Mouse (Mus musculus) forebrain, embryonic 13.5 days (tissue): ENCODE results near the gene Clptm1. TPM values are rescaled to one million over a fixed set of nuclear protein-coding genes. Genes with fewer than 3 reads are reported as not detected.

Source experiments
- ATAC-seq: fragments of 200-750 bp; cut with Nextera tagmentation; 2 replicates; pipeline ENCODE4 v1.8.0; 2017
- H3K27ac ChIP-seq: fragments of 300-500 bp; sonication (generic); 2 replicates; pipeline ENCODE4 v1.5.1; 2015; ENCODE audit warnings: inconsistent platforms, mild to moderate bottlenecking, moderate library complexity
- H3K27me3 ChIP-seq: fragments of 300-500 bp; sonication (generic); 2 replicates; pipeline ENCODE4 v1.6.1; 2015; ENCODE audit warnings: mild to moderate bottlenecking, inconsistent platforms
- H3K36me3 ChIP-seq: fragments of 300-500 bp; sonication (generic); 2 replicates; pipeline ENCODE4 v1.6.1; 2015; ENCODE audit warnings: mild to moderate bottlenecking, inconsistent platforms; ENCODE audit not compliant: poor library complexity, severe bottlenecking
- H3K4me1 ChIP-seq: fragments of 300-500 bp; sonication (generic); 2 replicates; pipeline ENCODE4 v1.6.1; 2015; ENCODE audit warnings: inconsistent platforms
- H3K4me2 ChIP-seq: fragments of 300-500 bp; sonication (generic); 2 replicates; pipeline ENCODE4 v1.6.1; 2015; ENCODE audit warnings: inconsistent platforms, mild to moderate bottlenecking, moderate library complexity
- H3K4me3 ChIP-seq: fragments of 300-500 bp; sonication (generic); 2 replicates; pipeline ENCODE4 v1.5.1; 2015; ENCODE audit warnings: mild to moderate bottlenecking, inconsistent platforms
- H3K9ac ChIP-seq: fragments of 300-500 bp; sonication (generic); 2 replicates; pipeline ENCODE4 v1.6.1; 2015; ENCODE audit warnings: mild to moderate bottlenecking, inconsistent platforms
- H3K9me3 ChIP-seq: fragments of 300-500 bp; sonication (generic); replicated peaks from 2 replicates; pipeline ENCODE4 v1.6.1; 2016; ENCODE audit warnings: inconsistent platforms
- WGBS: fragments of 180-500 bp; shearing (Covaris S2); methylation state at CpG from one replicate; pipeline ENCODE4 v1.1.7; 2015; 5-methylcytosine and 5-hydroxymethylcytosine counted together
- polyA plus RNA-seq: library from polyadenylated mRNA; unstranded; fragments of >200 nt; fragmentation: Nextera tagmentation; extraction: Ambion mirVana; gene quantifications from 2 replicates; pipeline ENCODE4 v1.2.1, GENCODE M21; 2015

The Clptm1 gene
- polyA plus RNA-seq, 1 experiment from 2014 or later, result 64.2 TPM

GRCm38 (mm10) chr7:19675824-19676223, 11.0 kb upstream of the Clptm1 start:
- Histone ChIP-seq H3K9me3 (no peaks in the 10 kb centered on the region), H3K27me3 (no peaks in the 10 kb centered on the region), H3K9ac (no peak overlapping the region), H3K4me3 (no peak overlapping the region), H3K4me1 (no peaks in the 10 kb centered on the region), H3K4me2 (no peak overlapping the region), H3K36me3 (no peaks in the 10 kb centered on the region), H3K27ac (no peak overlapping the region)
- whole genome bisulfite sequencing, result 81% methylated on average over 10 of the region's 10 CpGs
- no peak for ATAC-seq

- no peak overlapping the region for H3K9ac ChIP-seq
- 69% methylated on average over 14 of the region's 14 CpGs for WGBS
- ATAC-seq, result no peak
These were observed 8.4 kb upstream of the Clptm1 start for GRCm38 (mm10) chr7:19673083-19673699.

DNA sequence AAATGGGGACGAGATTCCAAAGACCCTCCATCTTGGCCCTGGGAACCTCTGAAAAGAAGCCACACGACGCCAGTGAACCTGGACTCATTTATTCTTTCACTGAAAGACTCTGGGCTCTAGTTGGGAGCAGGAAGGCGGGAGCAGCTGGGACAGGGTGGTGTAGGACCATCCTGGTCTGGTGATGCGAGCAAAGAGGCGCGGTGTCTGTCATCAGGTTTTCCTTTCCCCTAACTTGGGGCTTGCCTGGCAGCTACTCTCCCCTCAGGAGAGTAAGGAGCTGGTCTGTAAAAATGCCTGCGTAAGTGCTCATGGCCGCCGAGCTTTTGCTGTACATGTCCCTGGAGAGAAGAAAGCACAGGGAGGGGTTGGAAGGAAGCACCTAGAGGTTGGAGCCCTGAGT, 6.7 kb upstream of the Clptm1 start:
- H3K4me3 ChIP-seq, result no peak overlapping the region
- H3K27ac ChIP-seq, result no peak overlapping the region
- WGBS, result 70% methylated on average over 10 of the region's 10 CpGs
- ATAC-seq, result no peak
- H3K36me3 ChIP-seq, result no peaks in the 10 kb centered on the region
- H3K4me1 ChIP-seq, result 0 out of 2 replicates have a peak, but pooled peaks cover 4% of the 10 kb centered on the region
- H3K4me2 ChIP-seq, result no peak overlapping the region
- 0 out of 2 replicates have a peak, but pooled peaks cover 2% of the 10 kb centered on the region for H3K27me3 ChIP-seq
- H3K9ac ChIP-seq, result no peak overlapping the region
- H3K9me3 ChIP-seq, result no peaks in the 10 kb centered on the region

More at GRCm38 (mm10) chr7:19673083-19673699, 8.4 kb upstream of the Clptm1 start:
- Histone ChIP-seq H3K36me3 (no peaks in the 10 kb centered on the region), H3K27ac (no peak overlapping the region), H3K27me3 (0 out of 2 replicates have a peak, but pooled peaks cover 2% of the 10 kb centered on the region), H3K4me2 (no peak overlapping the region), H3K4me1 (0 out of 2 replicates have a peak, but pooled peaks cover 4% of the 10 kb centered on the region), H3K9me3 (no peaks in the 10 kb centered on the region), H3K4me3 (no peak overlapping the region)

- ATAC-seq, result peak; percentile 75
- Histone ChIP-seq H3K4me2 (peak overlapping the region; percentile 24), H3K9me3 (no peaks in the 10 kb centered on the region), H3K36me3 (no peaks in the 10 kb centered on the region), H3K27me3 (0 out of 2 replicates have a peak, but pooled peaks cover 2% of the 10 kb centered on the region), H3K27ac (0 out of 2 replicates have a peak overlapping the region, but pooled peaks have one; percentile 2), H3K4me3 (no peak overlapping the region), H3K4me1 (peaks cover 13% of the 10 kb centered on the region), H3K9ac (0 out of 2 replicates have a peak overlapping the region, but pooled peaks have one; percentile 3)
- 7% methylated on average over 10 of the region's 10 CpGs for WGBS
These were observed 4.3 kb upstream of the Clptm1 start for GRCm38 (mm10) chr7:19668947-19669721.

GRCm38 (mm10) chr7:19667434-19667833, 2.6 kb upstream of the Clptm1 start:
- no peak for ATAC-seq
- Histone ChIP-seq H3K27me3 (0 out of 2 replicates have a peak, but pooled peaks cover 2% of the 10 kb centered on the region), H3K4me3 (no peak overlapping the region), H3K9me3 (no peaks in the 10 kb centered on the region), H3K27ac (no peak overlapping the region), H3K36me3 (no peaks in the 10 kb centered on the region), H3K4me1 (peaks cover 22% of the 10 kb centered on the region), H3K4me2 (no peak overlapping the region), H3K9ac (no peak overlapping the region)
- WGBS, result 60% methylated on average over 2 of the region's 2 CpGs

GRCm38 (mm10) chr7:19666750-19667149, 1.9 kb upstream of the Clptm1 start:
- no peaks in the 10 kb centered on the region for H3K9me3 ChIP-seq
- H3K4me3 ChIP-seq, result no peak overlapping the region
- WGBS, result 65% methylated on average over 3 of the region's 3 CpGs
- no peak for ATAC-seq
- no peak overlapping the region for H3K27ac ChIP-seq
- no peak overlapping the region for H3K4me2 ChIP-seq
- peaks cover 5% of the 10 kb centered on the region for H3K36me3 ChIP-seq
- H3K4me1 ChIP-seq, result peaks cover 22% of the 10 kb centered on the region
- H3K27me3 ChIP-seq, result 0 out of 2 replicates have a peak, but pooled peaks cover 2% of the 10 kb centered on the region
- H3K9ac ChIP-seq, result no peak overlapping the region

GRCm38 (mm10) chr7:19664455-19664954, 328 bp downstream of the Clptm1 start:
- peak; percentile 54; the same call in 1 of the 2 replicates for ATAC-seq
- Histone ChIP-seq H3K9me3 (no peaks in the 10 kb centered on the region), H3K9ac (peak overlapping the region; percentile 98), H3K4me3 (peak overlapping the region; percentile 99), H3K4me1 (peaks cover 22% of the 10 kb centered on the region), H3K27me3 (0 out of 2 replicates have a peak, but pooled peaks cover 2% of the 10 kb centered on the region), H3K27ac (peak overlapping the region; percentile 63), H3K4me2 (peak overlapping the region; percentile 93), H3K36me3 (peaks cover 23% of the 10 kb centered on the region)
- WGBS, result under 1% methylated on average over 35 of the region's 37 CpGs

DNA sequence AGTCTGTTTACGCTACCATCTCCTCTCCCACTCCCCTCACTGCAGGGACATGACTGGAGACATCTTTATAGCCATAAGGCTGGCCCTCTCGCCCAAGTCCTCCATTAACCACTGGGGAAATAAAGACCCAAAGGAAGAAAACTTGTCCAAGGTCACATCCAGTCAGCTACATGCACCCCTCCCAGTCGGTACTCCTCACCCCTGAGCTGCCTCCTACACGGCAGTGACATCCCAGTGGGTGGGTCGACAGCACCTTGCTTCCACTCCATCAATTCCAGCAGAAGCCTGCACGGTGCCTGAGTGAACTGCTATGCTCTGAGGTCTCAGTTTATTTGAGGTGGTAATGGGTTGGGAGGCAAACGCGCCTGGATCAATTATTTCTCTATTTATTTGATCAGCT, 893 bp downstream of the Clptm1 start:
- Histone ChIP-seq H3K4me3 (peak overlapping the region; percentile 99), H3K27ac (no peak overlapping the region), H3K27me3 (0 out of 2 replicates have a peak, but pooled peaks cover 2% of the 10 kb centered on the region), H3K4me1 (peaks cover 17% of the 10 kb centered on the region), H3K4me2 (peak overlapping the region; percentile 93), H3K9ac (peak overlapping the region; percentile 98), H3K9me3 (no peaks in the 10 kb centered on the region), H3K36me3 (peaks cover 27% of the 10 kb centered on the region)
- WGBS, result 20% methylated on average over 8 of the region's 8 CpGs
- ATAC-seq, result no peak

- H3K36me3 ChIP-seq, result peaks cover 78% of the 10 kb centered on the region
- H3K4me2 ChIP-seq, result no peak overlapping the region
- no peak overlapping the region for H3K27ac ChIP-seq
- H3K9ac ChIP-seq, result no peak overlapping the region
- no peaks in the 10 kb centered on the region for H3K4me1 ChIP-seq
- 96% methylated on average over 2 of the region's 2 CpGs for WGBS
- H3K27me3 ChIP-seq, result no peaks in the 10 kb centered on the region
- H3K4me3 ChIP-seq, result no peak overlapping the region
- no peak for ATAC-seq
- no peaks in the 10 kb centered on the region for H3K9me3 ChIP-seq
These were observed 12.2 kb downstream of the Clptm1 start for GRCm38 (mm10) chr7:19652614-19653013.

GRCm38 (mm10) chr7:19651063-19651786, 13.6 kb downstream of the Clptm1 start:
- ATAC-seq, result no peak
- Histone ChIP-seq H3K4me1 (no peaks in the 10 kb centered on the region), H3K9me3 (no peaks in the 10 kb centered on the region), H3K27ac (no peak overlapping the region), H3K9ac (no peak overlapping the region), H3K4me2 (no peak overlapping the region), H3K36me3 (peaks cover 88% of the 10 kb centered on the region), H3K27me3 (no peaks in the 10 kb centered on the region), H3K4me3 (no peak overlapping the region)
- WGBS, result 94% methylated on average over 6 of the region's 6 CpGs

- WGBS, result 96% methylated on average over 4 of the region's 4 CpGs
- Histone ChIP-seq H3K4me3 (no peak overlapping the region), H3K27ac (no peak overlapping the region), H3K4me1 (no peaks in the 10 kb centered on the region), H3K9me3 (no peaks in the 10 kb centered on the region), H3K27me3 (no peaks in the 10 kb centered on the region), H3K4me2 (no peak overlapping the region), H3K36me3 (peaks cover 100% of the 10 kb centered on the region), H3K9ac (no peak overlapping the region)
- ATAC-seq, result no peak
These were observed 23.6 kb downstream of the Clptm1 start for GRCm38 (mm10) chr7:19641223-19641622.
